Mouse (Mus musculus) mesoderm, embryonic 11.5 days (tissue): ENCODE data around the gene Knop1.

ENCODE experiments used
- DNase-seq: peaks from one replicate; pipeline ENCODE4 v3.0.0-alpha.2; 2012; ENCODE audit warnings: low read depth, low spot score

Gene Knop1

GRCm38 (mm10) chr7:118798105-118798570, 57.9 kb downstream of the Knop1 start:
- no peak for DNase-seq

GRCm38 (mm10) chr7:118797600-118797999, 58.5 kb downstream of the Knop1 start:
- DNase-seq: no peak

GRCm38 (mm10) chr7:118796838-118797237, 59.2 kb downstream of the Knop1 start:
- no peak for DNase-seq

- DNase-seq: no peak
Measured at GRCm38 (mm10) chr7:118795779-118796178, 60.3 kb downstream of the Knop1 start.

- DNase-seq: no peak
Measured at GRCm38 (mm10) chr7:118793899-118794298, 62.2 kb downstream of the Knop1 start.
